Mouse (Mus musculus): ENCODE measurements at regions not wholly inside any gene's neighbourhood (a gene's known extent, or its start where the extent isn't known, plus 50 kb on each side); places are given as distances from the start of the nearest gene placed in this dataset.

DNA sequence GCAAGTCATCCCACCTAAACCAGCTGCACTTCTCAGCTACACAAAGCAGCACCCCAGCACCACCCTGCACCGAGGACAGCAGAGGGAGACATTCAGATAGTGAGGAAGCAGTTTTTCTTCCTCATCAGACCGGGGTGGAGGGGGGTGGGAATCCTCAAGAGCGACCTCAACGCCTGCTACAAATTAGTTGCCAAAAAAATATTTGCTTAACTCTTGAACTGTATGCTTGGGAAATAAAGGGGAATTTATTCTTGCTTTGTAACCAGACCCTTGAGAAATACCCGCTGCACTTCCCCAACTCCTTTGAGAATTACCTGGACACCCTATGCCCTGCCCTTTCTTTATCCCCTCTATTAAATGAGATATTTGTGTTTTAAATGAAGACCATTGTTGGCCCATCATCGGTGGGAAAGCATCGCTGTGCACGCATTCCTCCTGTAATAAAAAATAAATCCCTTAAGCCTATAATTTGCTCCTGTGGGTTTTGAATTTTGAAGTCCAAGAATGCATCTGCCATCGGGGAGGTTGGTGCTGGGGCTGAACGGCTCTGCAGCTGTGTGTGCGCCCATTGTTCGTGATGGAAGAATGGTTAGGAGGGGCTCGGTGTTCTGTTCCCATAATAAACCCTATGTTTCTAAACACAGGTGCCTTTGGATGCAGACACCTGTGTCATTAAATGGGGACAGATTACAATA lies 119.2 kb upstream of the Gas1 start:
- ChIA-PET CTCF (interaction anchor here in 1 of 4 experiments (0.8 kb wide), 1 partner anchor 171 kb away, joined by 4 read pairs; no protein-coding TSS in a partner anchor), POLR2A (no interaction called here)

DNA sequence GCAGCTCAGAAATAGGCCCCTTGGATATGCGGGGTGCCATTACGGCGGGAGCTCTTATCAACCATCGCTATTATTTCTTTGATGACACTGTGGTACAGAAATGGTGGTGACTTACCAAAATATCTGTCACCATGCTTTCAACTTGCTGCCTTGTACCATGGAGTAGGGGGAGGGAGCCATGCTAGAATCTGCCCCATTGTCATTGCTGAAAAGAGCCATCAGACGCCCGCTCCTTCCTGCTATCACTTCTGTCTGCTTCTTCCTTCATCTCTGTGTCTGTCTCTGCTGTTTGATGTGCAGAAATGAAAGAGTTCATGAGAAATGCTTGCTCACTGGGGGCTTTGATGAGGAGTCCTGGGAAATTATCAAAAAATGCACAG lies 119.7 kb upstream of the Gas1 start:
- ChIA-PET CTCF (interaction anchor here in 1 of 4 experiments (0.8 kb wide), 1 partner anchor 171 kb away, joined by 4 read pairs; no protein-coding TSS in a partner anchor), POLR2A (interaction anchor here in 1 of 4 experiments (0.5 kb wide), 1 partner anchor 237 kb away, joined by 3 read pairs; no protein-coding TSS in a partner anchor)

DNA sequence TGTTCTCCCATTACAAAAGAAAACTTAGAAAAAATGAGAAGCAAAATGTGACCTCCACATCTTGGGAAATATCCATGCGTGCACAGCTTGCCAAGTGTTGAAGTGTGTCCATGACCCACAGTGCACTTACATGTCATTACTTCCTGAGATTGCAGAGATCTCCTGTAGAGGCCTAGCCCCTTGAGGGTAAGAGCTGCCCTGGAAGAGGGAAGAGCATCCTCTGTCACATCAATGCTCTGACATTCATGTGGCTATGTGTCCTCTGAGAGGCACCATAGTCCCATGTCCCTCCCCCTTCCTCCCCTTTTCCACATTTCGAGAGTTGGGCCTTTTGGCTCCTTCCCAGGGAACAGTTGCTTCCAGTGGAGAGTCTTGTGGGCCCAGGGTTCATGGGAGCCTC lies 121.4 kb upstream of the Gas1 start:
- ChIA-PET POLR2A (no interaction called here), CTCF (no interaction called here)

DNA sequence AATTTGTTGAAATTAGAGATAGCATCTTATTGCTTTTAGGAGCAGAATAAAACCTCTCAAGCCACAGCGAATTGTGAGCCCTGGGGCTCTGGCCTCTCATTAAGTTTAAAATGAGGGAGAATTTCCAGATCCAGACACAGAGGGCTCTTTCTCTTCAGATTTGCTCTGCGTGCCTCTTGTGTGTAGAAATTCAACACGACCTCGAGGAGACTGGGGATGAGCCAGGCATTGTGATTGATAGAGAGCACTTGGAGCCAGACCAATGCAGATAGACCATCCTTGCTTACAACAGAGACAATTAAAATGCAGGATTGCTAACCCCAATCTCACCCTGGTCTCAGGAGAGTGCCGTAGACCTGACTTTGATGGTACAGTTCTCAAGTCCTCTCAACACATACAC lies 121.9 kb upstream of the Gas1 start:
- ChIA-PET CTCF (no interaction called here), POLR2A (no interaction called here)

DNA sequence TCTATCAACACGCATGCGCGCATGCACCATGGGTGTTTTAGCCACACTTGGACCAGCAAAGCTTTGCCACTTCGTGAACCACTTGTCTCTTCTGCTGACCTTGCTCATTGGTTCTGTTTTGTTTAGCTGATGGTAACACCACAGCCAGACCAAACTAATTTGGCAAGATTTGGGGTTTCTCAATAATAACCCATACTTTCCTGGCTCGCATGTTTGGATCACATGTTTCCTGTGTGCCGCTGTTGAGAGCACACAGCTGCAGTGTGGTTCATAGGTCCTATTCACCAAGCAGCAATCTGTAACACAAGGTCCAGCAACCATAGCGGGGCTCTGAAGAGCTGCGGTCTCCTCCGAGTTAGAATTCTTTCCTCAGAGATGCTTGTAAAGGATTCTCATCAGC lies 126.4 kb upstream of the Gas1 start:
- CTCF ChIA-PET, result no interaction called here
- POLR2A ChIA-PET, result no interaction called here

DNA sequence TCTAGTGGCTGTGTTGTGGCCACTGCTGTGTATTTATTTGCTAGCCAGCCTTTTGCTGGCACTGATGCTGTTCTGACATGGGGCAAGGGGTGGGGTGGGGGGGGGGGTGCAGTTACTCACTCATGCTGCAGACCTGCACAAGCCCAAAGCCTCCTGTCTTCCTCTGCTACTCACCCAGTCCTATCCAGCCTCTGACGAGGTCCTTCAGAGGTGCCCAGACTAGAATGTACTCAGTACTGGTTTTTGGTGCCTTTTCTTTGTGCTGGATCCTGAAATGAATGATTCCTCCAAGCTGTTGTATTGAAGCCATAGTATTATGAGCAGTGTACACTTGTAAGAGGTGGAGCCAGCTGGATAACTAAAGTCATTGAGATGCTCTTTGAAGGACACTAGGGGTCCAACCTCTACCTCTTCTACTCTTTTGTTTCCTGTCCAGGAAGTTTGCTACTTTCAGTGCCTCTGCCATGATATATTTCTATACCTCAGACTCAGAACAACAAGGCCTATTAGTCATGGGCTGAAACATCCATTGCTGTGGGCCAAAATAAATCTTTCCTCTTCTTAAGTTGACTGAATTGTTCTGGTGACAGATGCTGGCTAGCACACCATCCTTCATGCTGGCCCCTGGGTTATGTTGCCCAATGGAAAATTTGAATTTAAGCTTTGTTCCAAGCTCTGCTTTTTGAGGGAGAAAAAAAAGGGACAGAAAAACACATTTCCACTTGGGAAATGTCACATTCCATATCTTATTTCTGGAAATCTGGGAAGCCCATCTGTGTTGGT lies 128.1 kb upstream of the Gas1 start:
- ChIA-PET POLR2A (interaction anchor here in 1 of 4 experiments (1.3 kb wide), 1 partner anchor 35 kb away, joined by 4 read pairs; no protein-coding TSS in a partner anchor), CTCF (no interaction called here)

DNA sequence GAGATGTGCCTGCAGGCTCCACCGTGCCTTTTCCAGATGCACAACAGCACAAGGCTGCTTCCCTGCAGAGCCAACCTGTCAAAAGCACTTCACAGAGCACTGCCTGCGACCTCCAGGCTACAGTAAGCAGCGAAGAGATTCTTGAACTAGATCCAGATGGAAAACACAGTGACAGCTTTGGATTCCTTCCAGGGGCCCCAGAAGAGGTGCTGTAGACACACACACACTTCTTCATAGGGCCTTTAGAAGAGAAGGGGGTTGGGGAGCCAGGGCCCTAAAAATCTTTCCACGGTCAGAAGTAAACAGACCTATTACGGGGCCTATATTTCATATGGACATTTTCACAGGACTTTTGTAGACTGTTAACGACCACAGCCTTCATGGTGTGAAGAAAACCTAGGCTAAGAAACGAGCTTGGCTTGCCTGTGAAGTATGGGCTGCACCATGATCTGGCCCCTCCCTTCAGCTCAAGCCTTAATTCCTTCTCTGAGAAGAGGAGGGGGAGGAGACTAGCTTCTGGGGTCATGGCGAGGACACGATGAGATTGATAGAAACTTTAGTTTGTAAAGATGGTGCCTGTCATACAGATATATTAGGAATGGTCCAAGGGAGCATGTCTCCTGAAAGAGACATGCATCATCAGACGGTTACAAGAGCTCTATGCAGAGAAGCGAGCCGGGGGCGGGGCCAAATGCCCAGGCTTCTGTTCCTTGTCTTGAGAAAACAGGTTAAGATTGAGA lies 131.1 kb upstream of the Gas1 start:
- ChIA-PET POLR2A (interaction anchor here in 1 of 4 experiments (1.1 kb wide), 1 partner anchor 39 kb away, joined by 3 read pairs; no protein-coding TSS in a partner anchor), CTCF (no interaction called here)

DNA sequence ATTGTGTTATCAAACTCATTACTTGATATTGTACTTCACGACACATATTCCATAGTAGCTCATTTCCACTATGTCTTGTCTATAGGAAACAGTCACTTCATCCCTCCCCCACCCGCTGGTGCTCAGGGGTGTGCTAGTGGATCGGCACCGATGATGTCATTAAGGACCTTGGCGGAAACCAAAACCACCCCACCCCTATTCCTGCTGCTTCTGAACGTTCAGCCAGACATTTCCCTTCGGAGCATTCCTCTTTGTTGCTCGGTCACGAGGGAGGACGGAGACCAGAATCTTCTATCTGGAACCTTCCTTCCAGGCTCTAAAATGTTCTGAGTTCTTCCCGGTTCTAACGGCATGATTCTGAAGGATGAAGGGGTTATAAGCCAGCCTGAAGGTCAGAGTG lies 132.3 kb upstream of the Gas1 start:
- ChIA-PET CTCF (no interaction called here), POLR2A (no interaction called here)

DNA sequence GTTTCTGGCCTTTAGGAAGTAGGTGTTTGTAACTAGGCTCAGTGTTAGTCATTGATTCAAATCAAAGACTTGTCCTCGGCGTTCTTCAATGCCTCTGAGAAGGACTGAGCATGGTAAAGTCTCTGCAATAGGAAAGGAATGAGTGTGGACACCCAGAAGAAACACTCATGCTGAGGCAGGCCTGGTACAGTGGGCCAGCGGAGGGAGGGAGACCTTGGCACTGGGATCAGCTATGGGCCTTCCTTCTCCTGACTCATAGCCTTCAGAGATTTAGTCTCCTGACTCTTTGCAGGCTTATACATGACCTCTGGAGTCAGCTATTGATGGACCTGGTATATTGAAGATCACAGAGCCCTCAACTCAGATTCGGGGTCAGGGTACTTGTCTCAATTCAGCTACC lies 132.8 kb upstream of the Gas1 start:
- POLR2A ChIA-PET, result no interaction called here
- CTCF ChIA-PET, result no interaction called here

DNA sequence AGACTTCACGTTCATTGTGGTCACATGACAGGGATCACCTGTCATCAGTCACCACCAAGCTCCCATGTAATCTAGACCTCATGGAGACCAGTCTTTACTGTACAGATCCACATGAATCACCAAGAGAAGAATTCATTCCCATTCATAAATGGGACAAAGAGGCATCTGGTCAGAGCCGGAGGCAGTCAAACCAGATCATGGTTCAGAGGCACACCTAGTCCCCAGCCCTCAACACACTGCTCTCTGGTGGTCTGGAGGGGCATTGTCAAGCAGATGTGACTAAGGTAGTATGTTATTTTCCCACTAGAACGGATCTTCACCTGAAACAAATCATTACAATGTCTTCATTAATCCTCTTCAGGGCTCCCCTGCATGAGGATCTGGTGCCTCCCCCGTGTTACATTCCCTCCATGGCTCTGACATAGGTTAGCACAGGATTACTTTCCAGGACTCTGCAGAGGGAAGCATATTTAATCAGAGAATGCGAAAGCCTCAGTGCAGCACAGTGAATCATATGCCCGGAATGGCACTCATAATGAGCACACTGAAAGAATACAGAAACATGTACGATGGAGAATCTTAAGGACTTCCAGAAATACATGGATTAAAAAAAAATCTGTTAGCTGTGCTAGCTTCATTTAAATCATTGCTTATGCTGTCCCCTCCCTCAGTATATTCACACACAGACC lies 135.4 kb upstream of the Gas1 start:
- CTCF ChIA-PET, result interaction anchor here in 2 of 4 experiments (0.5 to 0.7 kb wide), 2 partner anchors 91 to 114 kb away, joined by 4 to 5 read pairs; no protein-coding TSS in a partner anchor
- POLR2A ChIA-PET, result no interaction called here

DNA sequence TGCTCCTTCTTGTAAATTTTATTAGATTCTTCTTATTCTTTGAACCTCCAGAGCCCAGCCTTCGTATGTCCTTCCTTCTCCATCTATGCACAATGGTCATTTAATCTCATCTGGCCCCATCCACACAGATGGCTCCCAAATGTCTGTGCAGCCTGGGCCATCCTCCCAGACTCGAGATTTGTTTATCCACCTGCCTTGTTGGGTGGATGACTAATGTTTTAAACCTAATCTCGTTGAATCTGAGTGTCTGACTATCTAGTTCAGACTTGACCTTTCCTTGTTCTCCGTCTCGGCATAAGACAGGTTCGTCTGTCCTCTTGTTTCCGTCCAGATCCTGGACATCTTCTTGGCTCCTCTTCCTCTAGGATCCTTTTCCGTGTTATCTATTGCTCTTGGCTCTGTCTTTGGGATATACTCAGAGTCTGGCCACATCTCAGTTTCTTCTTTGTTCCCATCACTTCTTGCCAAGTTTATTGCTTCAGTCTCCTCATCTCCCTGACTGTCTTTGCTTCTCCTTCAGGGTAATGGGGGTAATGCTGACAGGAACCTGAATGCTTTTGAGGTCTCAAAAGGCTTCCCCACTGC lies 141.4 kb upstream of the Gas1 start:
- POLR2A ChIA-PET, result no interaction called here
- CTCF ChIA-PET, result no interaction called here

DNA sequence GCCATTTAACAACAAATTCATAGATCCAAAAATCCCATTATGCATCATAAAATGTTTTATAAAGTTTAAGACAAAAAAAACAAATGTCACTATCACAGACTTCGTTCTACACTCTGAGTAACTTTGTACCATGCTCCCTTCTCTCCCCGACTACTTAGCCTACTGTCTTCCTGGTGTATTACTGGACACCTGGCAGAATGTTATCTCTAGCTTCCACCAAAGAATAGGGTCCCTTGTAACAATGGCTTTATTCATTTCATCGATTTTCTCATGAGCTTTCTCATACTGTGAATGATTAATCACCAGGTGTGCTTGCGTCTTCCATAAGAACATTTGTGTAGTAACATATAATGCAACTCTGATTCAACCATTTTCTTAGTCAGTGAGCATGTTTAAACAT lies 142.1 kb upstream of the Gas1 start:
- POLR2A ChIA-PET, result no interaction called here
- CTCF ChIA-PET, result no interaction called here

DNA sequence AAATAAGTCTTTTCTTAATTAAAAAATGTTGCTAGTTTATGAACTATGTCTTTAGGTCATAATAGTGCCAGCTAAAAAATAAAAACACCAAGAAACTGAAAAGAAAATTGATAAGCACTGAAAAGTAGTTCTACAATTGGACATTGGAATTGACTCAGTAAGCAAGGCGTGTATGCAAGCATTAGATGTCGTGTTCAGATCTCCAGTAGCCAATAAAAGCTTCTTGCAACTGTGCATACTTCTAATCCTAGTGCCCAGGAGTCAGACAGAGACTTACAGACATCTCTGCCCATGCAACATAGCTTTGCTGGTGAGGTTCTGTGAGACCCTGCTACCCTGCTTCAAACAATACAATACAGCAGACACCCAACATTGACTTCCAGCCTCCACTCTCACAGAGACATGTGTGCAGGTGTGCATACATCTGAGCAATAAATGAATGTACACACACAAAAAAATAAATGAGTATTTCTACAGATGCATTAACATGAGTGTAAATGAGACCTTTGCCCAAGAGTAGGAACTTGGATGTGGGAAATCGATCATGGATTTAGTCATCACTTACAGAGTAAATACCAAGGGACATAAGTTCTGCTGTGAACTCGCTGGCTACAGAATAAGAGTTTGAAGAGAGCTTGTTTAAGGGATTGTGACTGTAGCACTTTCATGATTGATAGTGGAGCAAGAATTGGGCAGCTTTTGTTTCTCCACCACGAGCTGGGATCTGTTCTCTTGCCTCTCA lies 142.9 kb upstream of the Gas1 start:
- ChIA-PET CTCF (no interaction called here), POLR2A (no interaction called here)

DNA sequence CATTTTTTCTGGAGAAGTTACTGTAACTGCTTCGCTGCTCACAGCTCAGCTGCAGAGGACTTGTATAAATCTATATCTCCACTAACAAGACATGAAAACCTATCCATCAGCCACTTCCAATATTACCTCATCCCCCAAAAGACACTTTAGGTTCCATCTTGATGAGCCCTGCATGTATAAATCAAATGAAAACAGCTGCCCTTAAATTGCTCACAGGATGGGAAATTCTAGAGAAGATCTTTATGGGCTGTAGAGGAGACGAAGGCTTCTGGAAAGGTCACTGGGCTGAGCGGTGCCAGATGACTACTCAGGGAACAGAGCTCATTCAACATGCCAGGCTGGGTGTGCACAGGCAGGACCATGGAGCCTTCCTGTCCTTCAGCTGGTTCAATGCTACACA lies 145.4 kb upstream of the Gas1 start:
- CTCF ChIA-PET, result no interaction called here
- POLR2A ChIA-PET, result interaction anchor here in 1 of 4 experiments (0.5 kb wide), 1 partner anchor 30 kb away, joined by 3 read pairs; no protein-coding TSS in a partner anchor

DNA sequence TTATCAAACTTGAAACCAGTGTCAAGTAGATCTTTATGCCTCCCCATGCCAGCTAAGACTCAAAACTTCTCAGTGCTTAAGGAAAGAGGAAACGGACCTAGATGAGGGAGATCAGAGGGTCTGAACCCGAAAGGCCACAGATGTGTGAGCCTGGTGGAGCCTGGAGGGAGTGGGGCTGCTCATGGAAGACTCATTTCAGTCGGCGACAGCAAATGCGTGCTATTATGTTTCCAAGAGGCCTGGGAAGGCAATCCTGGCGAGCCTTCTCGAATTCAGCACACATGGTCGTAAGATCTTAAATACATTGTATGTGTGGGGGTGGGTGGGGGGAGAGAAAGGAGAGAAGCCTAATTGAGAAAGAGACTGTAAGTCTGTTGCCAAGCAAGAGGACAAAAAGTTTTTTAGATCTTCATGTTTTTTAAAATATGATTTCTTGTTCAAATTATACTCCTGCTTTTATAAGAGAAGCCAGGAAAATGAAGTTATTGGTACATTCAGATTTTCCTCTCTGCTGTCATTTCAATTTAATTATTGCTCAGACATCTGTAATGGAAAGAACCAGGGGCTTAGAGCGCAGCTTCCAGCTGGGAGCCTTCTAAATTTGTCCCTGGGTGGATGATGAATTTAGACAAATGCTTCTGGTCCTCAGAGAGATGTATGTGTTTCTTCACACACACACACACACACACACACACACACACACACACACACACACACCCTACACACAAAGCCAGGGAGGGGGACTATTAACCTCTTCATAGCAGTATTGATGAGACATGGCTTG lies 153.5 kb upstream of the Gas1 start:
- POLR2A ChIA-PET, result no interaction called here
- CTCF ChIA-PET, result no interaction called here

DNA sequence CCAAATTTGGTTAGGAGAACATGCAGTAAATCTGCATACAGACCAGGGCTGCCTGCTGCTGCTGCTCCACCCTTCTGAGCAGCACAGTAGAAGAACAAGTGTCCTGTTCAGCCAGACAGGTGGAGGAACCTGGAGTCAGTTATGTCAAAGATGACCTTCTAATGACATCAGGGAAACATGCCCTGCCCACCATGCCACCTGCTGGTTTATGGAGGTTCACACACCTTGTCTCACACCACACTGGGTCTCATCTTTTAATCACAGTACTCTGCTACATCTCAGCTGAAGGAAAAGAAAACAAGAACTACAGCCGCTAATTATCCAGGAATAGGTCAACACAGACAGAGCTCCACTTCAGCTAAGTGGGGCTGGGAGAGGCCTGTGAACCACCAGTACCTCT lies 159.0 kb upstream of the Gas1 start:
- POLR2A ChIA-PET, result no interaction called here
- CTCF ChIA-PET, result no interaction called here

DNA sequence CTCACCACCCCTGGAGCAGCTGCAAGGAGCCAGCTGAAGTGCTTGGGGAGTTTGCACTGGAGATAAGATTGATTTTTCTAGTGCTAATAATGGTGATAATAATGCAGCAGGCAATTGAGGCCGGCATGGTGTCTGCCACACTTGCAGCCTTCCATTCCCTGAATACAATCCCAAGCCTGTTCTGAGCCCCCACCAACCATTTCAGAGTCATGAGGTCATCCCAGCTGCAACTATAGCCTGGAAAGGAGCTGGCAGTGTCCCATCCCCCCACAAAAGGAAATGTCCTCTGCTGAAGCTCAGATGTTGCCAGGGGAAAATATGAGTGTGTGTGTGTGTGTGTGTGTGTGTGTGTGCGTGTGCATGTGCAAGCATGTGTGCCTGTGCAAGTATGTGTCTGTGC lies 160.2 kb upstream of the Gas1 start:
- CTCF ChIA-PET, result no interaction called here

DNA sequence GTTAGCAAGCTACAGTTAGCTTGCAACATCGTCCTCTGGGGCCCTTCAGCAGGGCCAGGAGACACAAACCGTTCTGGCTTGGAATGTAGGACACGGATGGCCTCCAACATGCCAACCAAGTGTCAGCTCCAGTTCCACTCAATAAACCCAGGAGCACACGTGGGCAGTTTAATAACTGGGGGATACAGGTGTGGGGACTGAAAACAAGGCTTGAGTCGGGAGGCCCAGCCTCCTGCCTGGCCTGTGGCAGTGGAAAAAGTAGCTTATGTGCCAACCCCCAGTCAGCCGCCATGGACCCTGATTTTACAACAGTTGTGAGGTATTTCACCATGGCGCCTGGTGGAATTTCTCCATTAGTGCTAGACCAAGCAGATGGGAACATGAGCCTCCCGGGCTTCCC lies 160.9 kb upstream of the Gas1 start:
- CTCF ChIA-PET, result interaction anchor here in 1 of 4 experiments (0.6 kb wide), 1 partner anchor 15 kb away, joined by 5 read pairs; no protein-coding TSS in a partner anchor
- POLR2A ChIA-PET, result interaction anchor here in 2 of 4 experiments (0.7 to 1.0 kb wide), 2 partner anchors 17 to 33 kb away, joined by 3 to 5 read pairs; no protein-coding TSS in a partner anchor

More for the DNA sequence above, 160.2 kb upstream of the Gas1 start:
- POLR2A ChIA-PET, result no interaction called here

Data from embryonic stem cell, embryonic (primary cell).